Mouse (Mus musculus) olfactory bulb, adult 2 months (tissue): ENCODE data around the gene Cmbl.

Experiments
- CTCF ChIP-seq: fragments of 200-500 bp; IDR thresholded peaks from 2 replicates; pipeline ENCODE4 v1.5.1; 2012; ENCODE audit warnings: low read depth, mild to moderate bottlenecking, low read length, moderate library complexity; ENCODE audit not compliant: insufficient read depth
- POLR2A ChIP-seq: fragments of 200-500 bp; IDR thresholded peaks from 2 replicates; pipeline ENCODE4 v1.6.1; 2012; ENCODE audit warnings: mild to moderate bottlenecking, low read depth, low read length, moderate library complexity; ENCODE audit not compliant: insufficient read depth

GRCm38 (mm10) chr15:31528477-31528876, 36.7 kb upstream of the Cmbl start:
- no peak for TF ChIP-seq CTCF
- no peak for TF ChIP-seq POLR2A
